Comparison of ENCODE assay signal across 8 mouse cellular contexts in the genomic region with DNA sequence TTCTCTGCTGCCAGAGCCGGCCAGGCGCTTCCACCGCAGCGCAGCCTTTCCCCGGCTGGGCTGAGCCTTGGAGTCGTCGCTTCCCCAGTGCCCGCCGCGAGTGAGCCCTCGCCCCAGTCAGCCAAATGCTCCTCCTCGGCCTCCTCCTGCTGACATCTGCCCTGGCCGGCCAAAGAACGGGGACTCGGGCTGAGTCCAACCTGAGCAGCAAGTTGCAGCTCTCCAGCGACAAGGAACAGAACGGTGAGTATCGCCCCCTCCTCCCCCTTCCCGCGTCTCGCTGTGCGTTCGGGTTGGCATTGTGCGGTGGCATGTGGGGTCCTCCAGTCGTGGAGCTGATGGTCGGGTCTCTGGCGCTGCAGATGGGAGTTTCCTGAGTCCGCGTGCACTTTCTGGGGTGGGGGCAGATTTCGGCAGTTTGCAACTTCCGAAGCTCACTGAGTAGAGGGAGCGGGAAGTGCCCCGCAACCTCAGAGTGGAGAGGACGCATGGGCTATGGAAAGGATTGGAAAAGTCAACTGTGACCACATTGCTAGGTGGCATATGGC. TPM values are rescaled to one million over a fixed set of nuclear protein-coding genes. Genes with fewer than 3 reads are reported as not detected.
DNase-seq lines count a peak whose midpoint lies in the region; ATAC-seq lines count a peak whose summit lies in the region.

No protein-coding gene starts in this region.

- WGBS in intestine, embryonic 14.5 days: 0% methylated on average over 34 of the region's 34 CpGs
- 0% methylated on average over 34 of the region's 34 CpGs for WGBS in limb, embryonic 12.5 days
- under 1% methylated on average over 34 of the region's 34 CpGs for WGBS in midbrain, embryonic 15.5 days
- WGBS in stomach, embryonic 16.5 days: under 1% methylated on average over 34 of the region's 34 CpGs

- H3K4me3 ChIP-seq in intestine, embryonic 14.5 days (ENCODE audit: low read depth, low read length): peak overlapping the region; percentile 78
- peak overlapping the region; percentile 72 for H3K4me3 ChIP-seq in limb, embryonic 12.5 days (replicated peaks)
- peak overlapping the region; percentile 54 for H3K4me3 ChIP-seq in midbrain, embryonic 15.5 days
- peak overlapping the region; percentile 82 for H3K4me3 ChIP-seq in stomach, embryonic 16.5 days (replicated peaks; ENCODE audit: low read length)

- ATAC-seq in CD4-positive, CD25-positive, alpha-beta regulatory T cell, adult 4 months: no peak
- ATAC-seq in intestine, embryonic 14.5 days (replicated peaks; ENCODE audit: low FRiP score, low TSS enrichment, low read depth): peak; percentile 26
- ATAC-seq in limb, embryonic 12.5 days (ENCODE audit: insufficient number of reproducible peaks, insufficient read depth, low FRiP score, low TSS enrichment, low read depth): peak; percentile 33
- ATAC-seq in midbrain, embryonic 15.5 days (replicated peaks): peak; percentile 84
- ATAC-seq in stomach, embryonic 16.5 days (ENCODE audit: insufficient read depth, low FRiP score): peak; percentile 28; the same call in 1 of the 2 replicates

- DNase-seq in CD4-positive, CD25-positive, alpha-beta regulatory T cell, adult 2 months (ENCODE audit: low read depth, low spot score): peak; percentile 4
- DNase-seq in cerebellum, adult 18-20 months: peak; percentile 26 to 43
- peak; percentile 46 for DNase-seq in gastrocnemius, postnatal 10 days
- DNase-seq in intestine, embryonic 14.5 days (ENCODE audit: low spot score): peak; percentile 86

- peak overlapping the region; percentile 83 for H3K4me2 ChIP-seq in intestine, embryonic 14.5 days (ENCODE audit: low read length)
- H3K4me2 ChIP-seq in limb, embryonic 12.5 days: peak overlapping the region; percentile 67
- peak overlapping the region; percentile 88 for H3K4me2 ChIP-seq in midbrain, embryonic 15.5 days
- H3K4me2 ChIP-seq in stomach, embryonic 16.5 days (ENCODE audit: low read depth, low read length): peak overlapping the region; percentile 90

- H3K9ac ChIP-seq in intestine, embryonic 14.5 days (ENCODE audit: low read length): peak overlapping the region; percentile 78
- peak overlapping the region; percentile 86 for H3K9ac ChIP-seq in limb, embryonic 12.5 days (replicated peaks)
- peak overlapping the region; percentile 49 for H3K9ac ChIP-seq in midbrain, embryonic 15.5 days
- H3K9ac ChIP-seq in stomach, embryonic 16.5 days (ENCODE audit: low read length): peak overlapping the region; percentile 88

- no peaks in the 10 kb centered on the region for H3K27me3 ChIP-seq in intestine, embryonic 14.5 days (replicated peaks; ENCODE audit: control insufficient read depth, insufficient read depth, low read length)
- no peaks in the 10 kb centered on the region for H3K27me3 ChIP-seq in limb, embryonic 12.5 days
- 0 out of 2 replicates have a peak, but pooled peaks cover 3% of the 10 kb centered on the region for H3K27me3 ChIP-seq in midbrain, embryonic 15.5 days (replicated peaks)
- no peaks in the 10 kb centered on the region for H3K27me3 ChIP-seq in stomach, embryonic 16.5 days (ENCODE audit: control insufficient read depth, insufficient read depth, low read length)

- no peaks in the 10 kb centered on the region; the same call in 1 of the 2 replicates for H3K4me1 ChIP-seq in intestine, embryonic 14.5 days (replicated peaks; ENCODE audit: control insufficient read depth, insufficient read depth, low read length)
- H3K4me1 ChIP-seq in limb, embryonic 12.5 days (replicated peaks): peaks cover 46% of the 10 kb centered on the region
- peaks cover 19% of the 10 kb centered on the region for H3K4me1 ChIP-seq in midbrain, embryonic 15.5 days
- H3K4me1 ChIP-seq in stomach, embryonic 16.5 days (ENCODE audit: control insufficient read depth, insufficient read depth, low read length): peaks cover 5% of the 10 kb centered on the region; the same call in 1 of the 2 replicates

- H3K9me3 ChIP-seq in intestine, embryonic 14.5 days (ENCODE audit: control insufficient read depth, low read length): no peaks in the 10 kb centered on the region
- H3K9me3 ChIP-seq in limb, embryonic 12.5 days: no peaks in the 10 kb centered on the region
- H3K9me3 ChIP-seq in midbrain, embryonic 15.5 days: no peaks in the 10 kb centered on the region
- H3K9me3 ChIP-seq in stomach, embryonic 16.5 days (replicated peaks; ENCODE audit: control insufficient read depth, low read length): no peaks in the 10 kb centered on the region

- H3K36me3 ChIP-seq in intestine, embryonic 14.5 days (ENCODE audit: control insufficient read depth, insufficient read depth, low read length): no peaks in the 10 kb centered on the region
- H3K36me3 ChIP-seq in limb, embryonic 12.5 days: no peaks in the 10 kb centered on the region
- no peaks in the 10 kb centered on the region for H3K36me3 ChIP-seq in midbrain, embryonic 15.5 days (replicated peaks)
- H3K36me3 ChIP-seq in stomach, embryonic 16.5 days (ENCODE audit: control insufficient read depth, insufficient read depth, low read length): no peaks in the 10 kb centered on the region

- H3K27ac ChIP-seq in intestine, embryonic 14.5 days (ENCODE audit: low read depth): peak overlapping the region; percentile 88
- H3K27ac ChIP-seq in limb, embryonic 12.5 days: peak overlapping the region; percentile 96
- H3K27ac ChIP-seq in midbrain, embryonic 15.5 days: peak overlapping the region; percentile 42
- peak overlapping the region; percentile 90 for H3K27ac ChIP-seq in stomach, embryonic 16.5 days (ENCODE audit: low read length)

RNA-seq across cellular contexts. Expression of gene Pdgfc, which starts 1.2 kb away (rescaled TPM):
- not detected for polyA plus RNA-seq in CD4-positive, CD25-positive, alpha-beta regulatory T cell, adult 4 months (2017; shearing (Covaris generic))
- 1 to 10 TPM; 4.1 to 7.4 TPM for total RNA-seq in gastrocnemius, postnatal 10 days (2021)
- polyA plus RNA-seq in intestine, embryonic 14.5 days (2014; fragmentation: Nextera tagmentation; extraction: Ambion mirVana): 22.8 and 25.9 TPM in 2 replicates
- polyA plus RNA-seq in limb, embryonic 12.5 days (2016; fragmentation: Nextera tagmentation; extraction: Ambion mirVana): 59.2 and 60.1 TPM in 2 replicates
- polyA plus RNA-seq in midbrain, embryonic 15.5 days (2015; fragmentation: Nextera tagmentation; extraction: Ambion mirVana): 4.0 and 4.2 TPM in 2 replicates
- polyA plus RNA-seq in stomach, embryonic 16.5 days (2015; fragmentation: Nextera tagmentation; extraction: Ambion mirVana): 15.5 and 16.2 TPM in 2 replicates

Comparison
In these comparisons a context has a peak if more than half of its experiments do, and no peak if none do; other contexts are left out.
1. DNase-seq: peak in every context shown above with its lines; median percentile 86 in intestine, embryonic 14.5 days; 46 in gastrocnemius, postnatal 10 days; 34 in cerebellum, adult 18-20 months; 4 in CD4-positive, CD25-positive, alpha-beta regulatory T cell, adult 2 months.
2. H3K27ac ChIP-seq: peak in every context shown above with its lines; median percentile 96 in limb, embryonic 12.5 days; 90 in stomach, embryonic 16.5 days; 88 in intestine, embryonic 14.5 days; 42 in midbrain, embryonic 15.5 days.